Mouse (Mus musculus): ENCODE data around the gene Gata1. TPM values are rescaled to one million over a fixed set of nuclear protein-coding genes. Genes with fewer than 3 reads are reported as not detected.

Gata1 gene
- polyA plus RNA-seq, 1 experiment from 2014 or later: not detected

DNA sequence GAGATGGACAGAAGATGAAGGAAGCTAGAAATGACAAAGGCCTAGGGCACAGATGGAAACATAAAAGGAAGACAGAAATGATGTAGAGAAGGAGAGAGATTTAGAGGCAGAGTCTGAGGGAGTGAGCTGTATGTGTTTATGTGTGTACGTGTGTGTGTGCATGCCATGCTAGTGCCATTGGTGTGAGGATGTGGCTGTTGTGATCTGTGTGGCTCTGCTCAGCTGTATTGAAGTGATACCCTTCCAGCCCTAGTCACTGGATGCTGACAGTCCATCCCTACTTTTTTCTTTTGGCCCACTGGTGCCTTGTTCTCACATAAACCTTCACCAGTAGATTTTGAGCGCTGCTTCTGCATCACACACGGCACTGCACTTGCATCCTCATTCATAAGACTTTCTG is 9.0 kb downstream of the Gata1 start:
- Histone ChIP-seq H3K9me3 (ENCODE audit: control insufficient read depth, low read length) (no peaks in the 10 kb centered on the region), H3K4me3 (replicated peaks; ENCODE audit: low read depth, low read length) (no peak overlapping the region), H3K27ac (replicated peaks; ENCODE audit: low read depth, low read length) (no peak overlapping the region), H3K36me3 (ENCODE audit: control insufficient read depth, insufficient read depth, low read length) (no peaks in the 10 kb centered on the region), H3K27me3 (ENCODE audit: control insufficient read depth, insufficient read depth, low read length) (no peaks in the 10 kb centered on the region), H3K4me1 (ENCODE audit: control insufficient read depth, insufficient read depth, low read length) (no peaks in the 10 kb centered on the region), H3K4me2 (ENCODE audit: low read length) (no peak overlapping the region), H3K9ac (replicated peaks; ENCODE audit: low read length) (no peak overlapping the region)
- no peak for ATAC-seq (ENCODE audit: low FRiP score, low TSS enrichment)
- 92% methylated on average over 3 of the region's 3 CpGs for WGBS
- no peak for DNase-seq

DNA sequence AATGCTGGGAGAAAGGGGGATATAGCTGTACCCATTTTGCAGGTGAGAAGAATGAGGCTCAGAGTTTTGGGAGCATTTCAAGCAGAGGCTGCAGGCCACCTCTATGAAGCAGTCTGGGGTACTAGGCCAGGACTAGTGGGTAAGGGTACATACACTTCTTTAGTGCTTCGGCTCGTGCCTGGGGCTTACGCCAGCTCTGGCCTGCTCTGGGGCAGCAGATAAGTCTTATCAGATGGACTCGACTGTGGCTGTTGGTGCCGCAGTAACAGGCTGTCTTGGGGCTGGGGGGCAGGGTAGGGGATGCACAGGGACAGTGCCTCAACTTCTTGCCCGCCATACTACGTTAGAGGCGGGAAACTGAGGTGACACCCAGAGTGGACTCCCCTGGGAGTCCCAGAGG is 9.6 kb downstream of the Gata1 start:
- no peaks in the 10 kb centered on the region for H3K9me3 ChIP-seq (ENCODE audit: control insufficient read depth, low read length)
- WGBS: 83% methylated on average over 8 of the region's 8 CpGs
- no peak overlapping the region for H3K4me2 ChIP-seq (ENCODE audit: low read length)

DNA sequence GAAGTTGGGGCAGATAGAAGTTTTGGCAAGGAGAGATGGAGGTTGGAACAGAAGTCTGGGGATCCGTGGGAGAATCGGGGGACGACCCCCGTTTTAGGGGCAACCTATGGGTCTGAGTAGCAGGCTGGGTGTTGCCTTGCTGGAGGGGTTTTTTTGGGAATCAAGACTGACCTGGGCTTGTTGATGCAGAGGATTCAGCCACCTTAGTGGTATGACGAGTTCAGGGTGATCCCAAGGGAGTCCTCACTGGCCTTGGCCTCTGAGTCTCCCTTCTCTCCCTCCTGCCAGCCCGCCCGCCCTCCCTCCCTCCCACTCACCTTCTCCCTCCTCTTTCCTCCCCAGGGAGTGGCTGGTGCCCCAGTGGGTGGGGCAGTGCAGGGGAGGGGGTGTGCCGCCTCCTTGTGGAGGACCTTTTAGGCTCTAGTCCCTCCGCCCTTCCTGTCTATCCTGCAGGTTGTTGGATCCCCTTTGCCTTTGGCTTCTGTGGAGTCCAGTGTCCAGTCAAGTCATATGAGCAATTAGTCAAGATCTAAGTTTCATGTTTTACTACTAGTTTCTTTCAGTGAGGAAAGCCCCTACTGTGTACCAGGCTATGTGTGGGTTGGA is 10.2 kb downstream of the Gata1 start:
- ATAC-seq (ENCODE audit: low FRiP score, low TSS enrichment) (no peak), DNase-seq (no peak)
- no peaks in the 10 kb centered on the region for H3K36me3 ChIP-seq (ENCODE audit: control insufficient read depth, insufficient read depth, low read length)
- no peaks in the 10 kb centered on the region for H3K4me1 ChIP-seq (ENCODE audit: control insufficient read depth, insufficient read depth, low read length)
- H3K27ac ChIP-seq (replicated peaks; ENCODE audit: low read depth, low read length): no peak overlapping the region
- 82% methylated on average over 9 of the region's 9 CpGs for WGBS
- no peak overlapping the region for H3K4me3 ChIP-seq (replicated peaks; ENCODE audit: low read depth, low read length)
- no peak overlapping the region for H3K4me2 ChIP-seq (ENCODE audit: low read length)
- no peaks in the 10 kb centered on the region for H3K9me3 ChIP-seq (ENCODE audit: control insufficient read depth, low read length)
- no peaks in the 10 kb centered on the region for H3K27me3 ChIP-seq (ENCODE audit: control insufficient read depth, insufficient read depth, low read length)
- no peak overlapping the region for H3K9ac ChIP-seq (replicated peaks; ENCODE audit: low read length)

More for the DNA sequence above, 9.6 kb downstream of the Gata1 start:
- no peaks in the 10 kb centered on the region for H3K36me3 ChIP-seq (ENCODE audit: control insufficient read depth, insufficient read depth, low read length)
- no peak overlapping the region for H3K4me3 ChIP-seq (replicated peaks; ENCODE audit: low read depth, low read length)
- DNase-seq: no peak
- H3K9ac ChIP-seq (replicated peaks; ENCODE audit: low read length): no peak overlapping the region
- no peaks in the 10 kb centered on the region for H3K27me3 ChIP-seq (ENCODE audit: control insufficient read depth, insufficient read depth, low read length)
- ATAC-seq (ENCODE audit: low FRiP score, low TSS enrichment): no peak
- H3K4me1 ChIP-seq (ENCODE audit: control insufficient read depth, insufficient read depth, low read length): no peaks in the 10 kb centered on the region
- no peak overlapping the region for H3K27ac ChIP-seq (replicated peaks; ENCODE audit: low read depth, low read length)

DNA sequence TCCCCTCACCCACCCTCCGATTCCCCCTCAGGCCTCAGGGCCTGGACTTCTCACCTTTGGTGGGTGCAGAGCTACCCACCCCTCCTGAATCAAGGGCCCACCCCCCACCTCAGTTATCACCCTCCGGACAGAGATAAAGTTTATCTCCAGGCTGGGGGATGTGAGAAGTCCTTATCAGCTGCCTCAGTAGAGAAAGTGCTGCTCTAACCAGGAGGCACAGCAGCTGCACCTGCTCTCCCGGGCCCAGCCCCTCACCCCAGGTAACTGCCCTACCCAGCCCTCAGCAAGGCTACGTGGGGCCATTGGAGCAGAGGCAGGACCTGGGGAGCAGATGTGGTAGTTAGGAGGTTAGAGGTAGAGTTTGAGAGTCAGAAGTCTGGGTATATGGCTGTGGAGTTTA is 11.7 kb downstream of the Gata1 start:
- DNase-seq: no peak
- Histone ChIP-seq H3K4me2 (ENCODE audit: low read length) (no peak overlapping the region), H3K4me1 (ENCODE audit: control insufficient read depth, insufficient read depth, low read length) (no peaks in the 10 kb centered on the region), H3K9me3 (ENCODE audit: control insufficient read depth, low read length) (no peaks in the 10 kb centered on the region), H3K4me3 (replicated peaks; ENCODE audit: low read depth, low read length) (no peak overlapping the region), H3K36me3 (ENCODE audit: control insufficient read depth, insufficient read depth, low read length) (no peaks in the 10 kb centered on the region), H3K27me3 (ENCODE audit: control insufficient read depth, insufficient read depth, low read length) (no peaks in the 10 kb centered on the region), H3K27ac (replicated peaks; ENCODE audit: low read depth, low read length) (no peak overlapping the region), H3K9ac (replicated peaks; ENCODE audit: low read length) (no peak overlapping the region)
- ATAC-seq (ENCODE audit: low FRiP score, low TSS enrichment): no peak
- 78% methylated on average over 4 of the region's 4 CpGs for WGBS

DNA sequence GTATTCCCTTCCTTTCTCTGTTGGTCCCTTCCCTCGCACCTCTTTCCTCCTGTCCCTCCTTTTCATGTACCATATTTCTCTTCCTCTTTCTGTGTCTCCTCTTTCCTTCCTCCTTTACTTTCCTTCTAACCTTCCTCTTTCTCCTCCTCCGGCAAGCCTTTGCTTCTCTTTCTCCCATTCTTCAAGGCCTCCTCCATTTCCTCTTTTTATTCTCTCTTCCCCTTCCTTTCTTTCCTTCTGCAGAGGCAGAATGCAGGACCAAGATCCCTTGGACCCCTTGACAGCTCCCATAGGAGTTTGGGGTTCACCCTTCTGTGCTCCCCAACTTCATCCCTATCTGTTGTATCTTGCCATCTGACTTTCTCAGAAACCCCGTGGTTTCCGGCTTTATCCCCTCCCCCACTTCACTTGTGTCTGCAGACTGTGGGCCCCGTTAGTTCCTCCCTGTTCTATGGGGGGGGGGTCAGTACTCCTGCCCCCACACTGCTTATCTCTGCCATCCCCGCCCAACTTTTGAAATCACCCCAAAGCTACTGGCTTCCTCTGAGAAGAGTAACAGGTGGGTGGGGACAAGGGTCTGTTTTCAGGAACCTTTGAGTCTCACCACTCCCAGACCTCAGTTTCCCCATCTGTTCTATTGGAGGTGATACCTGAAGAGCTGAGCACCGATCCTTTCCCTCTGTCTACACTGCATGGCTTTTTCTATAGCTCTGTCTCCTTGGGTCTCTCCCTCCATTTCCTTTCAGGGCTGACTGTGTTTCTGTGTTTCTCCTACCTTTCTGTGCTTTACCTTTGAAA is 13.8 kb downstream of the Gata1 start:
- H3K27ac ChIP-seq (replicated peaks; ENCODE audit: low read depth, low read length): no peak overlapping the region
- H3K4me2 ChIP-seq (ENCODE audit: low read length): no peak overlapping the region
- H3K9me3 ChIP-seq (ENCODE audit: control insufficient read depth, low read length): no peaks in the 10 kb centered on the region
- no peaks in the 10 kb centered on the region for H3K36me3 ChIP-seq (ENCODE audit: control insufficient read depth, insufficient read depth, low read length)
- no peaks in the 10 kb centered on the region for H3K4me1 ChIP-seq (ENCODE audit: control insufficient read depth, insufficient read depth, low read length)
- H3K9ac ChIP-seq (replicated peaks; ENCODE audit: low read length): no peak overlapping the region
- no peaks in the 10 kb centered on the region for H3K27me3 ChIP-seq (ENCODE audit: control insufficient read depth, insufficient read depth, low read length)
- ATAC-seq (ENCODE audit: low FRiP score, low TSS enrichment): no peak
- WGBS: 83% methylated on average over 7 of the region's 7 CpGs
- no peak for DNase-seq
- no peak overlapping the region for H3K4me3 ChIP-seq (replicated peaks; ENCODE audit: low read depth, low read length)

DNA sequence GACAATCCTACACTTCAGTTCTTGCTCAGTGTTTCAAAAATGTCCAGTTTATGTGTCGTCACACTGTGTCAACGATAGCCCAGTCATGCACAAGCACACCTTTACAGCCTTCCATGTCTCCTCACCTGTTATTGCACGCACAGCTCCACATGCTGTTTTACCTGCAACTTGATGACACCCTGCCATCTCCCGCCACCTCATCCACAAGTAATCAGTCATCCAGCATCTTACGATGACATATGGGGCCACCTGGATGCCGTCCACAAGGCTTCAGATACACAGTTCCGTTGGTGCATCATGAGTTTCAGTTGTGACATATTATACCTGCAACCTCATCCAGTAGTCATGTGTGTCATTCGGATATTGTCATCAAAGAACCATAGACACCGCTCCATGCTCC is 19.0 kb downstream of the Gata1 start:
- no peaks in the 10 kb centered on the region for H3K9me3 ChIP-seq (ENCODE audit: control insufficient read depth, low read length)
- no peak overlapping the region for H3K27ac ChIP-seq (replicated peaks; ENCODE audit: low read depth, low read length)
- no peaks in the 10 kb centered on the region for H3K36me3 ChIP-seq (ENCODE audit: control insufficient read depth, insufficient read depth, low read length)
- no peak overlapping the region for H3K4me2 ChIP-seq (ENCODE audit: low read length)
- DNase-seq: no peak
- no peaks in the 10 kb centered on the region for H3K27me3 ChIP-seq (ENCODE audit: control insufficient read depth, insufficient read depth, low read length)
- H3K4me3 ChIP-seq (replicated peaks; ENCODE audit: low read depth, low read length): no peak overlapping the region
- ATAC-seq (ENCODE audit: low FRiP score, low TSS enrichment): no peak
- 94% methylated on average over 9 of the region's 9 CpGs for WGBS
- H3K9ac ChIP-seq (replicated peaks; ENCODE audit: low read length): no peak overlapping the region
- no peaks in the 10 kb centered on the region for H3K4me1 ChIP-seq (ENCODE audit: control insufficient read depth, insufficient read depth, low read length)

DNA sequence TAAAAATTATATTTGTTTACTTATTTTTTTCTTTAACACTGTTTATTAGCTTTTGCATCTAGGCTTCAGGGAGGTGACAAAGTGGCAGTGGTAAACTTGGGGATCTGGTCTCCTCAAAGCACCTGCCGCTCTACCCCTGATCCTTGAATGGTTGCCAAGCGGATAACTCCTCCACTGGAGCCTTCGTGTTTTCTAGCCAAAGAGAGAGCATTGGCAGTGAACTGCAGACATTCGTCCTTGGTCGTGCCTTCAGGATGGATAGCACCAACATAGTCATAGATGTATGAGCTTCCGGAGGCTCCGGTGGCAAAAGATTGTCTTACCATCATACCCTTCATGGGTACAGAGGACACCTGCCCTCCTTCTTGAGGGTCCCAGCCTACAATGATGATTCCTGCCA is 27.8 kb downstream of the Gata1 start:
- no peak for ATAC-seq (ENCODE audit: low FRiP score, low TSS enrichment)
- 88% methylated on average over 7 of the region's 7 CpGs for WGBS

DNA sequence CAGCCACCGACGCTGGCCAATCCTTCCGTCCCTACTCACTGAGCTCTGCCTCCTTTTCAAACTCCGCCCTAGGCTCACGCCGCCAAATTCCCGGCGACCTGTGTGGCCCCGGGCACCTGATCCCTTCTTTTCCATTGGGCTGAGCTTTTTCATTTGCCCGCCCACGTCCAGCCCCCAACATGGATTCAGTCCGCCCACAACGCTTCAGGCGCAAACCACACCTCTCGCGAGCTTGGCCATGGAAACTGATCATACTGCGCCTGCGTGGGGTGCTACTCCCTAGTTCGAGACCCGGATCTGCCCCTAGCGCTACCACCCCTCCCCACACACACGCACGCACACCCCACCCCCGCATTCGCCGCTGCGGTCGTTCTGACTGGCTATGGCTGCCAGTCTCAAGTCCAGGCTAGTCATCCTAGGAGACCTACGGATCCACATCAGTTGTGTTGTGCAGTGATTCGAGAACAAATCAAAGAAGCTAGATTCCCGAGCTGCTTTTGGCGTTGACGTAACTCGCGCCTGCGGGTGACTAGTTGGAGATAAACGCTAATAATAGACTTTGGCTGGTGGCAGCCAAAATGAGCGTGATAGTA is 29.9 kb downstream of the Gata1 start:
- H3K4me3 ChIP-seq (replicated peaks; ENCODE audit: low read depth, low read length): peak overlapping the region; percentile 46
- peak overlapping the region; percentile 49 for H3K4me2 ChIP-seq (ENCODE audit: low read length)
- H3K9ac ChIP-seq (replicated peaks; ENCODE audit: low read length): peak overlapping the region; percentile 31; the same call in 1 of the 2 replicates
- H3K4me1 ChIP-seq (ENCODE audit: control insufficient read depth, insufficient read depth, low read length): no peaks in the 10 kb centered on the region
- 19% methylated on average over 38 of the region's 38 CpGs for WGBS
- H3K27ac ChIP-seq (replicated peaks; ENCODE audit: low read depth, low read length): peak overlapping the region; percentile 70
- no peaks in the 10 kb centered on the region for H3K27me3 ChIP-seq (ENCODE audit: control insufficient read depth, insufficient read depth, low read length)
- DNase-seq: peak; percentile 94
- 0 out of 2 replicates have a peak, but pooled peaks cover under 1% of the 10 kb centered on the region for H3K36me3 ChIP-seq (ENCODE audit: control insufficient read depth, insufficient read depth, low read length)
- ATAC-seq (ENCODE audit: low FRiP score, low TSS enrichment): peak; percentile 96; the same call in 1 of the 2 replicates
- no peaks in the 10 kb centered on the region for H3K9me3 ChIP-seq (ENCODE audit: control insufficient read depth, low read length)

More for the DNA sequence above, 27.8 kb downstream of the Gata1 start:
- Histone ChIP-seq H3K9me3 (ENCODE audit: control insufficient read depth, low read length) (no peaks in the 10 kb centered on the region), H3K27me3 (ENCODE audit: control insufficient read depth, insufficient read depth, low read length) (no peaks in the 10 kb centered on the region), H3K4me3 (replicated peaks; ENCODE audit: low read depth, low read length) (no peak overlapping the region), H3K4me2 (ENCODE audit: low read length) (no peak overlapping the region), H3K36me3 (ENCODE audit: control insufficient read depth, insufficient read depth, low read length) (no peaks in the 10 kb centered on the region), H3K9ac (replicated peaks; ENCODE audit: low read length) (no peak overlapping the region), H3K4me1 (ENCODE audit: control insufficient read depth, insufficient read depth, low read length) (no peaks in the 10 kb centered on the region), H3K27ac (replicated peaks; ENCODE audit: low read depth, low read length) (no peak overlapping the region)
- DNase-seq: no peak
